Mouse (Mus musculus) forelimb bud, embryonic 11.5 days (tissue): ENCODE measurements at regions not wholly inside any gene's neighbourhood (a gene's known extent, or its start where the extent isn't known, plus 50 kb on each side); places are given as distances from the start of the nearest gene placed in this dataset.

Experiments used
- DNase-seq: peaks from one replicate; pipeline ENCODE4 v3.0.0-alpha.2; 2012; ENCODE audit warnings: low read depth, low spot score

- DNase-seq, result peak; percentile 27
Measured at GRCm38 (mm10) chr8:91747174-91747859, 54.5 kb downstream of the Irx3 start.

GRCm38 (mm10) chr8:91724646-91725045 is 77.2 kb downstream of the Irx3 start:
- DNase-seq, result no peak
